Mouse (Mus musculus): ENCODE measurements around the gene Sumo1.

DNA sequence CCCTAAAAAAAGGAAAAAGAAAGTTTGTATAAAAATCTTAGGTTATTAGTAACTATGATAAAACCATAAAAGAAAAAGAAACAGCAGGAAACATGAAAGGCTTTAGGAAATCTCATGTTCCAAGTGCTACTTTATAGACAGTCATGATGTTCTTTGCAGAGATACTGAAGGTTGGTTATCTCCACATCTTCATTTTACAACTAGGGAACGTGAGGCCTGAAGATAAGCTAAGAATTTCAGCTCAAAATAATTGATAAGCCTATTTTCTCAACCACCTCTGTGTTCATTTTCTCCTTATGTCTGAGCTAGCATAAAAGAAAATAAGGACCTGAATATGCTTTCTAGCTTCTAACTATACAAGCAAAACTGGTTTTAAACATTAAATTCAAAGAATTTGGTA, 28.1 kb downstream of the Sumo1 start:
- TF ChIP-seq ZC3H11A (IDR thresholded peaks at IDR 0.05; ENCODE audit: borderline replicate concordance, low read depth, low read length) = no peak
- no peak for TF ChIP-seq HCFC1 (IDR thresholded peaks at IDR 0.05; ENCODE audit: borderline replicate concordance, insufficient read depth, low read length)
- no peak for TF ChIP-seq CHD2 (IDR thresholded peaks at IDR 0.05; ENCODE audit: low read depth, low read length)
- TF ChIP-seq MAFK (IDR thresholded peaks at IDR 0.05; ENCODE audit: insufficient read depth, low read depth, low read length) = no peak
